Mouse (Mus musculus) small intestine, adult 2 months (tissue): ENCODE results near the gene Msi2.

Experiments used
- CTCF ChIP-seq: fragments of 200-500 bp; IDR thresholded peaks from 2 replicates; pipeline ENCODE4 v1.5.1; 2012; ENCODE audit warnings: low read depth, mild to moderate bottlenecking, control low read depth, inconsistent platforms, low read length, moderate library complexity, mixed read lengths; ENCODE audit not compliant: insufficient replicate concordance, insufficient read length; ENCODE audit errors: extremely low read depth
- POLR2A ChIP-seq: fragments of 200-500 bp; IDR thresholded peaks from 2 replicates; pipeline ENCODE4 v1.6.1; 2012; ENCODE audit warnings: low read depth, mild to moderate bottlenecking, control low read depth, inconsistent platforms, low read length, moderate library complexity

- TF ChIP-seq POLR2A (no peak), CTCF (no peak)
Measured at GRCm38 (mm10) chr11:88582021-88582707, 136.1 kb downstream of the Msi2 start.
